Mouse (Mus musculus): Measurements from ENCODE around the gene Gab2. TPM values are rescaled to one million over a fixed set of nuclear protein-coding genes. Genes with fewer than 3 reads are reported as not detected.

Gene Gab2
- polyA plus RNA-seq, 1 experiment = 1.8 TPM

GRCm38 (mm10) chr7:97344655-97345054, 263.3 kb downstream of the Gab2 start:
- Histone ChIP-seq H3K4me3 (ENCODE audit: insufficient read depth, poor library complexity, severe bottlenecking) (no peak overlapping the region), H3ac (ENCODE audit: control insufficient read depth, insufficient read length, low read depth) (no peak overlapping the region), H3K79me3 (ENCODE audit: low read depth) (no peaks in the 10 kb centered on the region), H3K36me3 (ENCODE audit: control insufficient read depth, insufficient read depth) (no peaks in the 10 kb centered on the region), H3K79me2 (ENCODE audit: control insufficient read depth, insufficient read depth) (no peaks in the 10 kb centered on the region), H3K27me3 (ENCODE audit: control insufficient read depth, insufficient read depth, insufficient read length) (no peaks in the 10 kb centered on the region)
- TF ChIP-seq MAX (IDR thresholded peaks at IDR 0.05) = no peak
- no peak for TF ChIP-seq USF1 (IDR thresholded peaks at IDR 0.05; ENCODE audit: low read depth)
- no peak for TF ChIP-seq CEBPB (IDR thresholded peaks at IDR 0.05; ENCODE audit: low read depth)
- TF ChIP-seq CTCF (IDR thresholded peaks at IDR 0.05; ENCODE audit: control insufficient read depth, insufficient read depth, insufficient read length) = no peak
- no peak for TF ChIP-seq MYOG (IDR thresholded peaks at IDR 0.05; ENCODE audit: control insufficient read depth, extremely low read depth, insufficient read length)
- no peak for TF ChIP-seq FOSL1 (IDR thresholded peaks at IDR 0.05; ENCODE audit: insufficient read depth, low read length, poor library complexity, severe bottlenecking)
- TF ChIP-seq MYOD1 (IDR thresholded peaks at IDR 0.05; ENCODE audit: control insufficient read depth, insufficient read length, low read depth) = no peak

GRCm38 (mm10) chr7:97345229-97345871, 264.0 kb downstream of the Gab2 start:
- Histone ChIP-seq H3K79me3 (ENCODE audit: low read depth) (no peaks in the 10 kb centered on the region), H3K27me3 (ENCODE audit: control insufficient read depth, insufficient read depth, insufficient read length) (no peaks in the 10 kb centered on the region), H3ac (ENCODE audit: control insufficient read depth, insufficient read length, low read depth) (no peak overlapping the region), H3K4me3 (ENCODE audit: insufficient read depth, poor library complexity, severe bottlenecking) (no peak overlapping the region), H3K36me3 (ENCODE audit: control insufficient read depth, insufficient read depth) (no peaks in the 10 kb centered on the region), H3K79me2 (ENCODE audit: control insufficient read depth, insufficient read depth) (no peaks in the 10 kb centered on the region)
- no peak for TF ChIP-seq CTCF (IDR thresholded peaks at IDR 0.05; ENCODE audit: control insufficient read depth, insufficient read depth, insufficient read length)
- no peak for TF ChIP-seq MYOD1 (IDR thresholded peaks at IDR 0.05; ENCODE audit: control insufficient read depth, insufficient read length, low read depth)
- TF ChIP-seq CEBPB (IDR thresholded peaks at IDR 0.05; ENCODE audit: low read depth) = no peak
- no peak for TF ChIP-seq MYOG (IDR thresholded peaks at IDR 0.05; ENCODE audit: control insufficient read depth, extremely low read depth, insufficient read length)
- no peak for TF ChIP-seq USF1 (IDR thresholded peaks at IDR 0.05; ENCODE audit: low read depth)
- TF ChIP-seq MAX (IDR thresholded peaks at IDR 0.05) = no peak
- no peak for TF ChIP-seq FOSL1 (IDR thresholded peaks at IDR 0.05; ENCODE audit: insufficient read depth, low read length, poor library complexity, severe bottlenecking)

- TF ChIP-seq MYOD1 (IDR thresholded peaks at IDR 0.05; ENCODE audit: control insufficient read depth, insufficient read length, low read depth) = no peak
- no peak for TF ChIP-seq CTCF (IDR thresholded peaks at IDR 0.05; ENCODE audit: control insufficient read depth, insufficient read depth, insufficient read length)
- TF ChIP-seq MYOG (IDR thresholded peaks at IDR 0.05; ENCODE audit: control insufficient read depth, extremely low read depth, insufficient read length) = no peak
- TF ChIP-seq USF1 (IDR thresholded peaks at IDR 0.05; ENCODE audit: low read depth) = no peak
- TF ChIP-seq CEBPB (IDR thresholded peaks at IDR 0.05; ENCODE audit: low read depth) = no peak
- TF ChIP-seq MAX (IDR thresholded peaks at IDR 0.05) = no peak
- TF ChIP-seq FOSL1 (IDR thresholded peaks at IDR 0.05; ENCODE audit: insufficient read depth, low read length, poor library complexity, severe bottlenecking) = no peak
- no peak overlapping the region for H3K4me3 ChIP-seq (ENCODE audit: insufficient read depth, poor library complexity, severe bottlenecking)
- no peaks in the 10 kb centered on the region for H3K27me3 ChIP-seq (ENCODE audit: control insufficient read depth, insufficient read depth, insufficient read length)
- no peaks in the 10 kb centered on the region for H3K79me3 ChIP-seq (ENCODE audit: low read depth)
- no peaks in the 10 kb centered on the region for H3K36me3 ChIP-seq (ENCODE audit: control insufficient read depth, insufficient read depth)
- no peaks in the 10 kb centered on the region for H3K79me2 ChIP-seq (ENCODE audit: control insufficient read depth, insufficient read depth)
- H3ac ChIP-seq (ENCODE audit: control insufficient read depth, insufficient read length, low read depth) = no peak overlapping the region
Observed at GRCm38 (mm10) chr7:97346111-97346821, 264.9 kb downstream of the Gab2 start.

GRCm38 (mm10) chr7:97346822-97347166, 265.4 kb downstream of the Gab2 start:
- H3K27me3 ChIP-seq (ENCODE audit: control insufficient read depth, insufficient read depth, insufficient read length) = no peaks in the 10 kb centered on the region
- TF ChIP-seq USF1 (IDR thresholded peaks at IDR 0.05; ENCODE audit: low read depth) (no peak), MYOG (IDR thresholded peaks at IDR 0.05; ENCODE audit: control insufficient read depth, extremely low read depth, insufficient read length) (no peak), CTCF (IDR thresholded peaks at IDR 0.05; ENCODE audit: control insufficient read depth, insufficient read depth, insufficient read length) (no peak), MAX (IDR thresholded peaks at IDR 0.05) (no peak), MYOD1 (IDR thresholded peaks at IDR 0.05; ENCODE audit: control insufficient read depth, insufficient read length, low read depth) (no peak), FOSL1 (IDR thresholded peaks at IDR 0.05; ENCODE audit: insufficient read depth, low read length, poor library complexity, severe bottlenecking) (no peak), CEBPB (IDR thresholded peaks at IDR 0.05; ENCODE audit: low read depth) (no peak)
- no peaks in the 10 kb centered on the region for H3K79me2 ChIP-seq (ENCODE audit: control insufficient read depth, insufficient read depth)
- H3ac ChIP-seq (ENCODE audit: control insufficient read depth, insufficient read length, low read depth) = no peak overlapping the region
- H3K4me3 ChIP-seq (ENCODE audit: insufficient read depth, poor library complexity, severe bottlenecking) = no peak overlapping the region
- H3K79me3 ChIP-seq (ENCODE audit: low read depth) = no peaks in the 10 kb centered on the region
- H3K36me3 ChIP-seq (ENCODE audit: control insufficient read depth, insufficient read depth) = no peaks in the 10 kb centered on the region

GRCm38 (mm10) chr7:97347464-97347863, 266.1 kb downstream of the Gab2 start:
- Histone ChIP-seq H3K79me2 (ENCODE audit: control insufficient read depth, insufficient read depth) (no peaks in the 10 kb centered on the region), H3K4me3 (ENCODE audit: insufficient read depth, poor library complexity, severe bottlenecking) (no peak overlapping the region), H3K79me3 (ENCODE audit: low read depth) (no peaks in the 10 kb centered on the region), H3ac (ENCODE audit: control insufficient read depth, insufficient read length, low read depth) (no peak overlapping the region), H3K36me3 (ENCODE audit: control insufficient read depth, insufficient read depth) (no peaks in the 10 kb centered on the region), H3K27me3 (ENCODE audit: control insufficient read depth, insufficient read depth, insufficient read length) (no peaks in the 10 kb centered on the region)
- TF ChIP-seq MAX (IDR thresholded peaks at IDR 0.05) = no peak
- TF ChIP-seq FOSL1 (IDR thresholded peaks at IDR 0.05; ENCODE audit: insufficient read depth, low read length, poor library complexity, severe bottlenecking) = no peak
- no peak for TF ChIP-seq USF1 (IDR thresholded peaks at IDR 0.05; ENCODE audit: low read depth)
- no peak for TF ChIP-seq MYOG (IDR thresholded peaks at IDR 0.05; ENCODE audit: control insufficient read depth, extremely low read depth, insufficient read length)

All from C2C12 (cell line).